Mouse (Mus musculus) adrenal gland, adult 8-10 months (tissue): ENCODE results near the gene Tnfaip8l2. TPM values are rescaled to one million over a fixed set of nuclear protein-coding genes. Genes with fewer than 3 reads are reported as not detected.

ENCODE experiments used
- DNase-seq: peaks from one replicate; pipeline ENCODE4 v3.0.0; 2022
- total RNA-seq, 4 experiments: library from RNA; stranded (reverse); gene quantifications; 2 replicates each; pipeline ENCODE4 v1.2.4; 2022

The Tnfaip8l2 gene
- total RNA-seq = 1 to 10 TPM; 1.8 to 5.0 (median 3.2) TPM

DNA sequence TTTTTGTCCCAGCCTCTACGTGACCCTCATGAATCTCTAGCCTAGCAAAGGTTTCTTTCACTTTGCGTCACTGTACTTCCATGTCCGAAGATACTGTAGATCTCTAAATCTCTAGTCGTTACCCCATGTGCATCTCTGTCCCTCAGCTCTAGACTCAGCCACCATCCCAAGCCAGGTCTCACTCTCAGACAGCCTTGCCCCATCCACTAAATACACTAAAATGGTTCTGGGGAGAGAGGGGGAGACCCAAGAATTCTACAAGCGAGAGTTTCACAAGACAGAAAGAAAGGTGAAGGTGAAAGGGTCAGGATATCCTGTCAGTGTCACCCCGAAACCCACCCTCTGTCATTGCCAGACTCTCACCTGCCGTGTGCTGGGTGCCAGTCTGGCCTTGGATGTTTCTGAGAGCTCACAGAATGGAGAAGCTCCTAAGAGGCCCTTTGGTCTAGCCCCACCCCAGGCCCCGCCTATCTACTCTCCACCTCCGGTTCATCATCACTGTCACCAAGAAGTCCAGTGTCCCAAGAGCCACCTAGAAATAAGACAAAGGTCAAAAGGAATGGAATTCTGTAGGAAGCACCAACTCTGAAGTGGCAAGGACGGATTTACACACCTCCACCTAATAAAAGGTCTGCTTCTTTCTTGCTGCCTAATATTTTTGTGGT is at the start of gene Tnfaip8l2:
Tnfaip8l2 (minus strand) TSS at position 409 of the 665 bp plus-strand sequence.
- DNase-seq = no peak

DNA sequence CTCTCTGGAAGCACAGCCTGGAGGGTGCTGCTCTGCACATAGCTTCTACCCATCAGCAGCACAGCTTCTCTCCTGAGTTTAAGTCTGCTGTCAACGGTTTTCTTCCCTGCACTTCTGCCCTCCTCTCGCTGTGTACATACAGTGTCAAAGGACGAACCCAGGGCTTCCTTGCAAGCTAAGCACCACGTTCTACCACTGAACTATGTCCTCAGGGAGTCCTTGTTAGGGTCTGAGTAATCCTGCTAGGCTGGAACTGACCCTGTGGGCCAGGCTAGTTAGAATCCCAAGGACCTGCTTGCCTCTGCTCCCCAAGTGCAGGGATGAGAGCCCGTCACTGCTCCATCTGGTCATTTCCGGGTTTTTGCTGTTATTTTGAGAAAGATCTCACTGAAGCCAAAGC is 44.7 kb upstream of the Tnfaip8l2 start:
- DNase-seq = no peak

DNA sequence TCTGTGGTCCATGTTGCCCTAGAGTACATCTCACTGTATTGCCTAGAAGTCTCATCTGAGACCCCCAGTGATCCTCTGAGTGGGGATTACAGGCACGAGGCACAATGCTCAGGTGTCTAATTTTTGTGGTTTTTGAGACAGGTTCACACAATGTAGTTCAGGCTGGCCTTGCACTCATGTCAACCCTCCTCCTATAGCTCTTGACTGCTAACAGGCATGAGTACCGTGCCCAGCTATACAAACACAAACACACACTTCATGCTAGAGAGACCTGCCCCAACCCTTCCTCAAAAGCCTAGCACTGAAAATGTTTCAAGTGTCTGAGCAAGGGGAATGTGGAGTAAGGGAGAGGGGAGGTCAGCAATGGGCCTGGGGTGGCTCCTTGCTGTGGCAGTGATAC is 43.9 kb upstream of the Tnfaip8l2 start:
- DNase-seq = no peak

DNA sequence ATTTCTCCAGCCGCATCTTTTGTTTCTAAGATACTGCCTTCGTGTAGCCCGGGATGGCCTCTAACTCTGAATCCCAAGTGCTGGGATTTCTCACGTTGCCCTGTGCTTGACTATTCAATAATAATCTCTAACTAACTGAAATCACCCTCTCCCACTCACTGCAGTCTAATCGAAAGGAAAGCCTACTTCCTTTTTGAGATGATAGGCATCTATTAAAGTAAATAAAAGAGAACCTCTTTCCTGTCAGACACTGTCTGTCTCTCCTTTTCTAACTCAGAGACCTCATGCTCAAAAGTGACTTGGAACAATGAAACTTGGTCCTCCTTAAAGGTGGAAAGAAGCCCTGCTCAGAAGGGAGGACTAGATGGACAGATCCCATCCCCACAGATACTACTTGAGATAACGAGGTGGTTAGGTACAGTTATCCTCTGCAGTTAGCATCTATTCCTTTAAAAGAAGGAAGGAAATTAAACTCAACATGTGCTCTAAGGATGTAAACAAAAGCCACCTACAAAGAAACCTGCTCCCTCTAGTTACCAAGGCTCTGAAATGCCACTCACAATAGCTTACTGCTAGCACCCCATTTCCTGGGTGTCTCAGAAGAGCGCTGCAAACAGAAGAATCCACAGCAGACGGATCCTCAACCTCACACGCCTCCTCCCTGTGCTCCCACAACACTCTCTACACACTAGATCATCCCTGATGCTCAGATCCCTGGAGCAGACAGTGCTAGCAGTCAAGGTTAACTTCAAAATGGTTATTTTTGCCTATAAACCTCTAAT is 42.8 kb upstream of the Tnfaip8l2 start:
- DNase-seq = no peak

DNA sequence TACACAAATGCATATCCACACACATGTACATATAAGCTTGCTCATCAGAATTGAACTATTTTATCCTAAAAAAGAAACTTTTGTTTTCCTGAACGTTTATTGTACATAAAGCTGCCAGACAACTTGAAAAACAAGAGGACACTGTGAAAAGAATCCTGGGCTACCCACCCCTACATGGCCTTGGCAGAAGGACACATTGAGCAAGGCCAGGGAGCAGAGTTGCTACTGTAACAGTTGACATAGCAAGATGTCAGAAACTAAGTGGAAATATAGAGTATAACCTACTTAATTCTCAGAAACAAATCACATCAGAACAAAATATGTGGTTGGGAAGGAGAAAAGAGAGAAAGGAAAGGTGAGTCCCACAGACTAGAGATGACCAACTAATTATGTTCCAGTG is 39.7 kb upstream of the Tnfaip8l2 start:
- peak; percentile 46 for DNase-seq

DNA sequence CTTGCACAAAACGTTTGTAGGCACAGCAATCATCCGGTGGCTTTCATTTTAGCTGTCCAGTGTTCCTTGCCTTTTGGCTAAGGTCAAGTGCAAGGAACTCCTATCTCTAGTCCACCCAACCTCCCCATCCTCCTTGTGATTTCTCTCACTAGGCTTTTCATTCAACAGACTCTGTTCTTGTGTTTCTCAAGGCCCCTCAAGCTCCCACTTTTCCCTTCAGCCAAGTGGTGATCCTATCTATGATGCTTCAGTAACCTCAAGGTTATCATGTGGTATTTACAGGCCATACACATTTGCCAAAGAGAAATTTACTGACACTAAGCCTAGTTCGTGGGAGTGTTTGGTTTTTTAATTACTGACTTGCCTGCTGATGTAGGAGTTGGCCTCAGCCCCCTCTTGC is 37.7 kb upstream of the Tnfaip8l2 start:
- no peak for DNase-seq

DNA sequence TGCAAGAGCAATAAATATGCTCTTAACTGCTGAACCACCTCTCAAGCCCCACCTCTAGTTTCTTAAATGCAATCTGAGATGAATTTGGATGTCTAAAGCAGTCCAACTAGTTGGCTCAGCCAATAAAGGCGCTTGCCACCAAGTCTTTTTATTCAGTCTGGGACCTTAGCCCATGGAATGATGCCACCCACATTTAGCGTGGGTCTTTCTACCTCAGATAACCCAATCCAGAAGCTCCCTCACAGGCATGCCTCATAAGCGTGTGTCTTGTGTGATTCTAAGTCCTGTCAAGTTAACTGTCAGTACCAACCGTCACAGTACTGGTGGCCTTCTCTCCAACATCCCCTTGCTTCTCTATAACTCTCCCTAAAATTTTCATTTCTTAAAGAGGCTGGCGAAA is 36.8 kb upstream of the Tnfaip8l2 start:
- no peak for DNase-seq

DNA sequence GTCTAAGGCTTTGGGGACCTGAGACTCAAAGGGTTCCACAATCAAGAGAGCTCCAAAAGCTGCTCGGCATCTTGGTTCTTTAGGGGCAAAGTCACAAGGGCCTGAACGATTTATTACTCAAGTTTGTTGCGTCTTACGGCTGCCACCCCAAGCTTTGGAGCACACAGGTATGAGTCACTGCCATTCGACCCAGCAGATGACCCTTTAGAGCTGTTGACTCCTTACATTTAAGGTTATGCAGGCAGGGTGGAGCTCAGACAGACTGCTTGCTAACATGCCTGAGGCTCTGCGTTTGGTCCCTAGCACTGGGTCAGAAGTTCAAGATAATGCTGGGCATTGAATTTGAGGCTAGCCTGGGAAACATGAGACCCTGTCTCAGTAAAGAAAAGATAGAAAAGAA is 35.4 kb upstream of the Tnfaip8l2 start:
- no peak for DNase-seq

DNA sequence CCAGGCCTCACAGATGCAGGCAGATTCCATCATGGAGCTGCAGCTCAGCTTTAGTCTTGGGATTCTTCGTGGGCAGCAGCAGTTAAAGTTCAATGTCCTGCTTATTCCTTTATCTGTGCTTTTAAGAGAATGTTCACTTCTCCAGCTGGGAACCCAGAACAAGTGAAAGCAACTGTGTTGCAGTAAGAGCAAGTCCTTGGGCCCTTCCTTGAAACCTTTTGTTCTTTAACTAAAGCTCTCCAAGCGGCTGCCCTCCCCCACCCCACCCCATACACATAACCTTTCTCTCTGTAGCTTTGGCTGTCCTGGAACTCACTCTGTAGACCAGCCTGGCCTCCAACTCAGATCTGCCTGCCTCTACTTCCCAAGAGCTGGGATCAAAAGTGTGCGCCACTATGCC is 34.3 kb upstream of the Tnfaip8l2 start:
- DNase-seq = no peak

DNA sequence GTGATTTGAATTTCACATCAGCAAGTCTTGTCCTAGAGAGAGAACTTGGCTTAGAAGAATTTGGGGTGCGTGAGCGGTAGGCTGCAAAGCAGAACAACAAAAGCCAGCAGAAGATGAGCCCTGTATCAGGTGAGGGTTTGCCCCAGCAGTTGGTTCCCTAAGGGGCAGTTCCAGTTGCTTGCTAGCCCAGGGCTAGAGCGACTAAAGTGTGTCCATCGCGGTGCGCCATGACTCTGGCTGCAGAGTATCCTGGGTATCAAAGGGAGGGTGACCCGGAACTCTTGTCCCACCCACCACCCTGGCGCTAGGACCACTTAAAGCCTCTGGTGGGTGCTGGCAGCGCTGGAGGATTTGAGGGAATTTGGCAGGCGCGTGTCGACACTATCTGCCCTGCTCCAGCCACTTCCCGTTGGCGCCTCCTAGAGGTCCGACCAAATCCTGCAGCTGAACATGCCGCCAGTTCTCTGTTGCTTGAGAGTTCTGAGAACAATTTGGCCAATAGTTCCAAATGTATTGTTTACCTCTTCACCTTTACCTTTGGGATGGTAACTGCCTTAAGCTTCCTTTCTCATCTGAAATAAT is 31.9 kb upstream of the Tnfaip8l2 start:
- peak; percentile 66 for DNase-seq

DNA sequence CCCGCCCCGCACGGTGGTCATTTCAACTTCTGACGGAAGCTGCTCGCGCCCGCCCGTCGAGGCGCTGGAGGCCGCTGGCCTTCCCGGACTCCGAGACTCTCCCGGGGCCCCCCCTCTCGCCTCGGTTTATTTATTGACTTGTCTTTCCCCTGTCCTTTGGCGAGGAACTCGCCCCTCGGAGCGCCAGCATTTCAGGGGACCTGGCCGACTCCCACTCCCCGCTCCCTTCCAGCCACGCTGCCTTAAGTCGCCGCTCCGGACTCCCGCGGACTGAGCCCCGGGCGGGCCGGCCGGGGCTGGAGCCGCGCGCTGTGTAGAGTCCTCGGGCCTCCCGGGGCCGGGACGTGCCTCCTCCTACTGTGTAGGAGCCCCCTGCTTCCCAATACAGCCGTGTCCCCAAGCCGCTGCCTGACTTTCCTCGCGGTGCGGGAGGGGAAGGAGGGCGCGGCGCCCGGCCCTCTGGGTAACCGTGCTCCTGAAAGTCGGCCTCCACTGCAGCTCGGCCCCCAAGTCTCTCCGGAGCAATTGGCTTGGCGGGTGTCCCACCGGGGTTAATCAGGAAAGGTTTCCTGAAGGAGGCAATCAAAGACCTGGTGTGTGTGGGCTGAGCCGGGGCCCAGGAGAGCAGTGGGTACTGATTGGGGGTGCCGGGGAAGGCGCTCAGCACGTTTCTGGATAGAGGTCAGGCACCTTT is 31.2 kb upstream of the Tnfaip8l2 start:
- DNase-seq = no peak

DNA sequence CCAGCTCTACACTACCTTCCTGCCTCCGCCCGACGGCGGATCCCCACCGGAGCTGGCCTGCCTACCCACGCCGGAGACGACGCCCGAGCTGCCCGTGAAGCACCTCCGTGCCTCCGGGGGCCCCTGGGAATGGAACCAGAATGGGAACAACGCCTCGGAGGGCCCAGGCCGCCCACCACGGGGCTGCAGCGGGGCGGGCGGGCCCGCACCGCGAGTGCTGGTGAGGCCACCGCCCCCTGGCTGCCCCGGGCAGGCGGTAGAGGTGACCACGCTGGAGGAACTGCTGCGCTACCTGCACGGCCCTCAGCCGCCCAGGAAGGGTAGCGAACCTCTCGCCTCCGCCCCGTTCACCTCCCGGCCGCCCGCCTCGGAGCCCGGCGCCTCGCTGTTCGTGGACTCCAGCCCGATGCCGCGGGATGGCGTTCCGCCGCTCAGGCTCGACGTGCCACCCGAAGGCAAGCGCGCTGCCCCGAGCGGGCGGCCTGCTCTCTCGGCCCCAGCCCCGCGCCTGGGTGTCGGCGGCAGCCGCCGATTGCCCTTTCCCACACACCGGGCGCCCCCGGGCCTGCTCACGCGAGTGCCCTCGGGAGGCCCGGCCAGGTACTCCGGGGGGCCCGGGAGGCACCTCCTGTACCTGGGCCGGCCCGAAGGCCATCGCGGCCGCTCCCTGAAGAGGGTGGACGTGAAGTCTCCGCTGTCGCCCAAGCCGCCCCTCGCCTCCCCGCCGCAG is 30.5 kb upstream of the Tnfaip8l2 start:
- no peak for DNase-seq

DNA sequence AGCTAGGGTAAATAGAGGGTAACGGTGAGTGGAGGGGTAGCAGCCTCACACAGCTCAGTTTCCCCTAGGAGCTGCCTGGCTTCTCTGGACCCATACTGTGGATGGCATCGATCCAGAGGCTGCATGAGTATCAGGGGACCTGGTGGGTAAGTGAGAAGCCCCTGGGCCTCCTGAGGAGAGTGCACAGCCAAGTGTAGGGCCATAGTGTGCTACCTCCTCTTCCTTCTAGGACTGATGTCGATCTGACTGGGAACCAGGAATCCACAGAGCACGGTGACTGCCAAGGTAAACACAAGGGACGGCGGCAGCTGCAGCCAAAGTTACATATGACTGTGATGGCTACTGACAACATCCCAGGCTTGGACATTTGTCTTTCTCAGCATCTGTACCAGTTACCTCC is 28.9 kb upstream of the Tnfaip8l2 start:
- no peak for DNase-seq

DNA sequence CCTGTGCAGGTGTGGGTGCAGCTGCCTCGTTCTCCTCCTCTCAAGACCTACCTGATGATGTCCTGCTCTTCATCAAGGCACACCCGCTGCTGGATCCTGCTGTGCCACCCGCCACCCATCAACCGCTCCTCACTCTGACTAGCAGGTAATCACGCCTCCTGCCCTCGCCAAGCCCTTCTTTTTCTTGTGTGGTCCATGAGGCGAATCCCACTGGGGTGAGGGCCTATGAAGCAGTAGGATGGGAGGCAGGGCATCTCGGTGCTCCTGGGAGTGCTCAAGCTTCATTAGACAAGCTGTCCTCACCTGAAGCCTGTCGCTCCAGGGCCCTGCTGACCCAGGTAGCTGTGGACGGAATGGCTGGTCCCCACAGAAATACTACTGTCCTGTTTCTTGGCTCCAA is 27.8 kb upstream of the Tnfaip8l2 start:
- no peak for DNase-seq

DNA sequence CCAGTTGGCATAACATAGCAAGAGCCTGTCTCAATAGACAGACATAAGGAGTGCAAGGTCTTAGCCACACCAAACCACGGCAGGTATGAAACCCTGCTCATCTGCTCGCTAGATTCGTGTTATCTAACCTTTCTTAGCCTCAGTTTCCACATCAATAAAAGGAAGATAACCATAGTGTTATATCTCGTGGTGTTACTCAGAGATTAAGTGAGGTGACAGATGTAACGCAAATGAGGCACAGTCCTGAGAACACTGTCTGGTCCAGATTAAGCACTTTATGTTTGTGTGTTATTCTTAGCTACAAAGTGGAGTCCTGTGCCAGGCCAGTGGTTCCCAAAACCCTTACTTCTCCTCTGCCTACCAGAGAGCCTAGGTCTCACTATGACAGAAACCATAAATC is 22.7 kb upstream of the Tnfaip8l2 start:
- no peak for DNase-seq

DNA sequence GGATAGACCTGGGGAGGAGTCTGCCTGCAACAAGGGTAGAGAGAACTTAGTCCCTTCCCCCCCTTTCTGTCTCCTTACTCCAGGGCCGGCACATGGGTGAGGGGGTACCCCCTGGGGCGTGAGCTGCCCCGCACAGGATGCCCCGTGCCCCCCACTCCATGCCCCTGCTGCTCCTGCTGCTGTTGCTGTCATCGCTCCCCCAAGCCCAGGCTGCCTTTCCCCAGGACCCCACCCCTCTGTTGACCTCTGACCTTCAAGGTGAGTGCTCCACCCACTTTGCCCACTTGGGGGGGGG is 22.0 kb upstream of the Tnfaip8l2 start:
- no peak for DNase-seq

DNA sequence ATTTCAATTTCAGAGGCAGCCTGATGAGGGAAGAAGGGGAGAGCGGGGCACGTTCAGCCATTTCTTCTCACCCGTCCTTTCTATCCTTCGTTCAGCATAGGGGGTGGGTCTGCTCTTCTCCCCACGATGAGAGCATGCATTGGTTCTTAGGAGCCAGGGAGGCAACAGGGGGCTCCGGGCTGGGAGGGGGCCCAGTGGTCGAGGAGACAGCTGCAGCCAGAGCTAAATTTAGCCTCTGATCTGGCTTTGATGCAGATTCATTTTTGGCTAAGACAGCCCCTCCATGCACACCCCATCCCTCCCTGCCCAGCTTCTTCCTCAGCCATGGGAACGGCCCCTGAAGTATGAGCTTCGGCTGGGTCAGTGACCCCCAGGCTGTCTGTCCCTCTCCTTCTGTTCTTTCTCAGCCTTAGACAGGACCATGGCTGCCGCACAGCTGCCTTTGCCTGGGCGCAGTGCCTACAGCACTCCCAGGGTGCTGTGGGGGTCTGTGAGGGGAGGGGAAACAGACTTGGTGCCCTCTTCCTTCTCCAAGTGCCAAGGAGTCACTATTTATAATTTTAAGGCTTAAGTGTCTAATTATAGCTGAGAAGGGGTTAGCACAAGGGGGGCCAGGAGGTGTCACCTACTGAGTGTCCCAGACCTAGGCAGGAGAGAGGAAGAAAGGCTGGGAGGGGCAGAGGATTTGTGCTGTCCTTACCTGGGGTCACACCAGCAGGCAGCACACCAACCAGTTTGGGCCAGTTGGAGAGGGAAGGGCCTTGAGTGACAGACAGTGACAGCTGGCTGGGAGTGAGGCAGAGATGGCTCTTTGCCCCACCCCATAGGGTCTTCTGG is 21.5 kb upstream of the Tnfaip8l2 start:
- no peak for DNase-seq

DNA sequence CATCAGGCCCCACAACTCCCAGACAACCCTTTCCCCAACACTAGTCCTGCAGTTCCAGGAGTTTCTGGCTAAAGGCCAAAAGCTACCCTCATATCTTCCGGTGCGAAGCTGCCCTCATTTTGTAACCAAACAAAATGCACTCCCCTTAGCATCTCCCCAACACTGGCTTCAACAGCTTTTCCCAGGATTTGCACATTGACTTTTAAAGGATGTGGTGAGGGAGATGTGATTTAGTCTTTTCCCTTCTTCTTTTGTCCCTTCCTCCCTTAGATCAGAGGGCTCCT is 20.1 kb upstream of the Tnfaip8l2 start:
- DNase-seq = no peak

DNA sequence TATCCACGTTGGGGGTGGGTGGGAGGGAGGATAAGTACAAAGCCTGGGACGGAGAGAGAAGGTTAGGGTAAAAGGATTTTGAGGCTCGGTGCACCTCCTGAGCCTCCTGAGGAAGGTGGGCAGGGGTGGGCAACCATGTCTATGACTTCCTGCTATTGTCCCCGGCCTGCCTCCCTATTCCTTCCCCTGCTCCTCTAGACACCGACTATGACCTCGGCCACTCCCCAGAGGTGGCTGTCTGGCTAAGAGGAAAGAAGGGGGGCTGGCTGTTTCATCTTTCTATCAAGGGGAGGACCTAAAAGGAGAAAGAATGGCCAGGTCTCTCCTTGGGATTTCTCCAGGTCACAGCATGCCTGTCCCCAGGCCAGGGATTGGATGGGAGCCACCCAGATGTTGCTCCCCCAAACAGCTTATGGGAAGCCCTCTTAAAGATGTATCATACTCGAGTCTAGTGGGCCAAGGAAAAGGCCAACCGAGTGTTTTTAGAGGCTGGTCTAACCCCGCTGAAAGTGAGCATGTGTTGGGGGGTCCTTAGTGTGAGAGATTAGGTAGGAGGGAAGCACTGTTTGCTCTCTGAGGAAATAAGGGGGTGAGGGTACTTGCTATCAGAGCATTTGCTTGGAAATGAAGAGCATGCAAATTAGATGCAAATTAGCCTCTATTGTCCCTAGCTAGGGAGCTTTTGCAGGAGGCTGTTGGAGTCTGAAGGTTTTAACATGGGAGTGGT is 19.6 kb upstream of the Tnfaip8l2 start:
- DNase-seq = no peak

DNA sequence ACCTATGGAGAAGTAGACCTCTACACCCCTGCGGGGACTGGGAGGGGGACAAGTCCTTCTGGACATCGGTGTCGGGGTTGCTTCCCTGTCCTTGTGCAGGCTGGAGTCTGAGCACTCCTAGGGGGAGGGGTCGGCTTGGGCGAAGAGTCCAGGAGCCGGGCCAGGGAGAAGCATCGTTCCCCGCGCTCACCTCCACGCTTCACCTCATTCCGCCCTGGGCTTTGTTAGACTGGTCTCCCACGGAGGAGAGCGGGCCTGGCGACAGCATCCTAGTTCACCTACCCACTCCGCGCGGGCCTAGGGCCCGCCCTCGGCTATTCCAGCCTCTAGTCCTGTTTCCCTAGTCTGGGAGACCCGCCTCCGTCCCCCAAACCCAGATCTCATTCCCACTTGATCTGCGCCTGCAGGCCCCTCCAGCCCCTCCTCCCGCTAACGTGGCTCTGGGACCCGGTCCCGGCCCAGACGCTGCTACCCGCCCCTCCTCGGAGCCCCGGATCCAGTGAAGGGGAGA is 18.9 kb upstream of the Tnfaip8l2 start:
- DNase-seq = no peak
